ENCODE assay signal across 22 mouse cellular contexts in genomic region chr9:7793561-7793960, GRCm38 (mm10). TPM values are rescaled to one million over a fixed set of nuclear protein-coding genes. Genes with fewer than 3 reads are reported as not detected.
DNase-seq lines count a peak whose midpoint lies in the region; ATAC-seq lines count a peak whose summit lies in the region.
"Had no signal": no experiment of that assay in that cellular context is flagged by ENCODE, and none has a peak within 500 bp of the region (broad histone marks: within the 10 kb centered on the region; RNA-seq: fewer than 3 reads in every experiment).

No protein-coding gene starts in this region.

- no peaks in the 10 kb centered on the region for H3K27me3 ChIP-seq in kidney, embryonic 14.5 days (ENCODE audit: control insufficient read depth, insufficient read depth, low read length)
- no peaks in the 10 kb centered on the region for H3K27me3 ChIP-seq in forebrain, embryonic 14.5 days (replicated peaks; ENCODE audit: control insufficient read depth, insufficient read depth, low read length)
- H3K27me3 ChIP-seq: embryonic facial prominence, embryonic 12.5 days; embryonic facial prominence, embryonic 15.5 days; forebrain, embryonic 15.5 days; hindbrain, embryonic 13.5 days had no signal

- no peaks in the 10 kb centered on the region for H3K4me1 ChIP-seq in kidney, embryonic 14.5 days (ENCODE audit: control insufficient read depth, insufficient read depth, low read length)
- no peaks in the 10 kb centered on the region for H3K4me1 ChIP-seq in forebrain, embryonic 14.5 days (ENCODE audit: control insufficient read depth, insufficient read depth, low read length)
- H3K4me1 ChIP-seq: embryonic facial prominence, embryonic 12.5 days; hindbrain, embryonic 10.5 days; hindbrain, embryonic 13.5 days had no signal

- ATAC-seq in kidney, embryonic 14.5 days (ENCODE audit: low FRiP score, low TSS enrichment) = no peak
- no peak for ATAC-seq in forebrain, embryonic 14.5 days
- ATAC-seq: CD4-positive, CD25-positive, alpha-beta regulatory T cell, adult 4 months; forebrain, embryonic 15.5 days; hindbrain, embryonic 16.5 days had no signal

- H3K9me3 ChIP-seq in kidney, embryonic 14.5 days (ENCODE audit: control insufficient read depth, low read length) = no peaks in the 10 kb centered on the region
- H3K9me3 ChIP-seq in forebrain, embryonic 14.5 days (replicated peaks; ENCODE audit: control insufficient read depth, low read length) = no peaks in the 10 kb centered on the region
- H3K9me3 ChIP-seq: embryonic facial prominence, embryonic 12.5 days; embryonic facial prominence, embryonic 15.5 days; forebrain, embryonic 15.5 days; hindbrain, embryonic 10.5 days; hindbrain, embryonic 13.5 days had no signal

- WGBS in kidney, embryonic 14.5 days = 80% methylated on average over 2 of the region's 2 CpGs
- WGBS in forebrain, embryonic 14.5 days = 92% methylated on average over 2 of the region's 2 CpGs

- H3K4me2 ChIP-seq in kidney, embryonic 14.5 days (replicated peaks; ENCODE audit: low read depth, low read length) = no peak overlapping the region
- H3K4me2 ChIP-seq in forebrain, embryonic 14.5 days (ENCODE audit: low read length) = no peak overlapping the region
- H3K4me2 ChIP-seq: embryonic facial prominence, embryonic 12.5 days; embryonic facial prominence, embryonic 15.5 days; forebrain, embryonic 15.5 days; heart, embryonic 11.5 days; hindbrain, embryonic 13.5 days had no signal

- DNase-seq in kidney, adult 18-20 months = peak; percentile 53
- DNase-seq in kidney, adult 9 months = peak; percentile 54
- DNase-seq in kidney, postnatal 14 days = peak; percentile 72
- DNase-seq in forebrain, embryonic 14.5 days (ENCODE audit: low spot score) = no peak
- no peak for DNase-seq in right cerebral cortex, postnatal 4 days
- DNase-seq: adrenal gland, adult 2 months; adrenal gland, postnatal 14 days; cerebellum, adult 11 months; cerebellum, adult 2 months; cerebellum, adult 9-11 months; cerebellum, postnatal 25 days; gastrocnemius, postnatal 10 days; gastrocnemius, postnatal 36 days had no signal

- no peak overlapping the region for H3K4me3 ChIP-seq in kidney, embryonic 14.5 days (ENCODE audit: low read length)
- H3K4me3 ChIP-seq in forebrain, embryonic 14.5 days (ENCODE audit: low read depth, low read length) = no peak overlapping the region
- H3K4me3 ChIP-seq: embryonic facial prominence, embryonic 12.5 days; embryonic facial prominence, embryonic 15.5 days; forebrain, embryonic 15.5 days; hindbrain, embryonic 10.5 days; hindbrain, embryonic 13.5 days had no signal

- peaks cover 26% of the 10 kb centered on the region; the same call in 1 of the 2 replicates for H3K36me3 ChIP-seq in kidney, embryonic 14.5 days (ENCODE audit: control insufficient read depth, insufficient read depth, low read length)
- H3K36me3 ChIP-seq in forebrain, embryonic 14.5 days (ENCODE audit: control insufficient read depth, insufficient read depth, low read length) = peaks cover 32% of the 10 kb centered on the region

- H3K27ac ChIP-seq in kidney, embryonic 14.5 days (ENCODE audit: low read depth, low read length) = no peak overlapping the region
- no peak overlapping the region for H3K27ac ChIP-seq in forebrain, embryonic 14.5 days (ENCODE audit: low read depth, low read length)
- H3K27ac ChIP-seq: embryonic facial prominence, embryonic 12.5 days; embryonic facial prominence, embryonic 15.5 days; forebrain, embryonic 15.5 days; hindbrain, embryonic 10.5 days; hindbrain, embryonic 13.5 days had no signal

- H3K9ac ChIP-seq in kidney, embryonic 14.5 days (ENCODE audit: low read depth, low read length) = no peak overlapping the region
- no peak overlapping the region for H3K9ac ChIP-seq in forebrain, embryonic 14.5 days (ENCODE audit: low read length)
- H3K9ac ChIP-seq: embryonic facial prominence, embryonic 12.5 days; embryonic facial prominence, embryonic 15.5 days; forebrain, embryonic 15.5 days; hindbrain, embryonic 13.5 days had no signal

RNA-seq across cellular contexts. Expression of gene Tmem123, which starts 29.7 kb away (rescaled TPM):
- polyA plus RNA-seq in kidney, embryonic 14.5 days (2014; fragmentation: Nextera tagmentation; extraction: Ambion mirVana) = 65.8 and 114 TPM in 2 replicates
- 40.7 and 43.9 TPM in 2 replicates for polyA plus RNA-seq in forebrain, embryonic 14.5 days (2014; fragmentation: Nextera tagmentation; extraction: Ambion mirVana)

RNA-seq across cellular contexts. Expression of gene Birc2, which starts 43.3 kb away (rescaled TPM):
- polyA plus RNA-seq in kidney, embryonic 14.5 days (2014; fragmentation: Nextera tagmentation; extraction: Ambion mirVana) = 30.3 and 41.7 TPM in 2 replicates
- polyA plus RNA-seq in forebrain, embryonic 14.5 days (2014; fragmentation: Nextera tagmentation; extraction: Ambion mirVana) = 52.8 and 58.5 TPM in 2 replicates

Comparison
In these comparisons a context has a peak if more than half of its experiments do, and no peak if none do; other contexts are left out.
1. DNase-seq: peak in kidney, adult 18-20 months (single experiment), kidney, adult 9 months (single experiment) and kidney, postnatal 14 days (single experiment); none in forebrain, embryonic 14.5 days (single experiment) and right cerebral cortex, postnatal 4 days (single experiment).